Mouse (Mus musculus) ES-E14 (cell line): Measurements from ENCODE around the gene Fbxl16.

Source experiments
- CHD2 ChIP-seq: IDR thresholded peaks from 2 replicates; pipeline ENCODE4 v1.6.1; 2014; ENCODE audit warnings: mild to moderate bottlenecking, low read depth, low read length, inconsistent platforms
- HCFC1 ChIP-seq: IDR thresholded peaks from 2 replicates; pipeline ENCODE4 v1.6.1; 2012; ENCODE audit warnings: low read length, inconsistent platforms, borderline replicate concordance; ENCODE audit not compliant: insufficient read depth

GRCm38 (mm10) chr17:25806507-25806906 is 2.4 kb upstream of the Fbxl16 start:
- TF ChIP-seq HCFC1 (no peak), CHD2 (no peak)
